In genomic region chr5:66475824-66476223, GRCm38 (mm10) we compare ENCODE assay signal across 23 mouse cellular contexts.
DNase-seq lines count a peak whose midpoint lies in the region; ATAC-seq and TF ChIP-seq lines count a peak whose summit lies in the region.
"Had no signal": no experiment of that assay in that cellular context is flagged by ENCODE, and none has a peak within 500 bp of the region (broad histone marks: within the 10 kb centered on the region; RNA-seq: fewer than 3 reads in every experiment).

No protein-coding gene starts in this region.

- H3K27me3 ChIP-seq in kidney, embryonic 14.5 days (ENCODE audit: control insufficient read depth, insufficient read depth, low read length), result no peaks in the 10 kb centered on the region
- H3K27me3 ChIP-seq in kidney, adult 2 months (replicated peaks; ENCODE audit: control insufficient read depth, insufficient read depth, low read length), result no peaks in the 10 kb centered on the region
- H3K27me3 ChIP-seq in lung, postnatal 0 days (replicated peaks; ENCODE audit: insufficient read depth, low read length), result no peaks in the 10 kb centered on the region
- H3K27me3 ChIP-seq: embryonic facial prominence, embryonic 13.5 days; forebrain, embryonic 13.5 days; heart, embryonic 13.5 days; hindbrain, embryonic 12.5 days; hindbrain, embryonic 15.5 days; Patski had no signal

- no peak overlapping the region for H3K27ac ChIP-seq in kidney, embryonic 14.5 days (ENCODE audit: low read depth, low read length)
- H3K27ac ChIP-seq in kidney, adult 2 months (ENCODE audit: insufficient read depth, low read depth, low read length), result no peak overlapping the region
- no peak overlapping the region for H3K27ac ChIP-seq in lung, postnatal 0 days (ENCODE audit: low read length)
- H3K27ac ChIP-seq in brown adipose tissue, adult 24 weeks (replicated peaks; ENCODE audit: low read depth, low read length), result 0 out of 2 replicates have a peak overlapping the region, but pooled peaks have one; percentile 29
- H3K27ac ChIP-seq: embryonic facial prominence, embryonic 10.5 days; embryonic facial prominence, embryonic 13.5 days; forebrain, embryonic 13.5 days; gastrocnemius, adult 2 months; heart, embryonic 13.5 days; hindbrain, embryonic 12.5 days; hindbrain, embryonic 15.5 days had no signal

- no peaks in the 10 kb centered on the region for H3K9me3 ChIP-seq in kidney, embryonic 14.5 days (ENCODE audit: control insufficient read depth, low read length)
- no peaks in the 10 kb centered on the region for H3K9me3 ChIP-seq in lung, postnatal 0 days (ENCODE audit: low read length)
- H3K9me3 ChIP-seq: embryonic facial prominence, embryonic 10.5 days; embryonic facial prominence, embryonic 13.5 days; forebrain, embryonic 13.5 days; heart, embryonic 13.5 days; hindbrain, embryonic 12.5 days; hindbrain, embryonic 15.5 days had no signal

- peaks cover 3% of the 10 kb centered on the region; the same call in 1 of the 2 replicates for H3K36me3 ChIP-seq in kidney, embryonic 14.5 days (ENCODE audit: control insufficient read depth, insufficient read depth, low read length)
- H3K36me3 ChIP-seq in kidney, adult 2 months (ENCODE audit: control insufficient read depth, insufficient read depth, low read length), result no peaks in the 10 kb centered on the region; the same call in 1 of the 2 replicates
- H3K36me3 ChIP-seq in lung, postnatal 0 days (ENCODE audit: insufficient read depth, low read length), result no peaks in the 10 kb centered on the region
- H3K36me3 ChIP-seq: G1E; hindbrain, embryonic 12.5 days had no signal

- 85% methylated on average over 6 of the region's 6 CpGs for WGBS in kidney, embryonic 14.5 days
- 90% methylated on average over 6 of the region's 6 CpGs for WGBS in kidney, adult 2 months
- WGBS in lung, postnatal 0 days, result 52% methylated on average over 6 of the region's 6 CpGs

- no peaks in the 10 kb centered on the region for H3K4me1 ChIP-seq in kidney, embryonic 14.5 days (ENCODE audit: control insufficient read depth, insufficient read depth, low read length)
- 0 out of 2 replicates have a peak, but pooled peaks cover 3% of the 10 kb centered on the region for H3K4me1 ChIP-seq in kidney, adult 2 months (ENCODE audit: control insufficient read depth, insufficient read depth, low read length)
- H3K4me1 ChIP-seq in lung, postnatal 0 days (ENCODE audit: insufficient read depth, low read depth, low read length), result no peaks in the 10 kb centered on the region
- peaks cover 52% of the 10 kb centered on the region for H3K4me1 ChIP-seq in brown adipose tissue, adult 24 weeks (ENCODE audit: control insufficient read depth, insufficient read depth, insufficient read length, low read length)

- no peak for ATAC-seq in kidney, embryonic 14.5 days (ENCODE audit: low FRiP score, low TSS enrichment)
- peak; percentile 61 for ATAC-seq in lung, postnatal 0 days
- ATAC-seq: CD4-positive, CD25-positive, alpha-beta regulatory T cell, adult 4 months; forebrain, embryonic 13.5 days; forebrain, postnatal 0 days; Patski had no signal

- DNase-seq in kidney, adult 2 months, result no peak
- peak; percentile 40 for DNase-seq in lung, postnatal 0 days (ENCODE audit: low spot score)
- no peak for DNase-seq in lung, postnatal 10 days
- DNase-seq in cerebellum, adult 9-10 months, result no peak
- DNase-seq: adrenal gland, postnatal 10 days; adrenal gland, postnatal 36 days; embryo, embryonic 11 days; forebrain, postnatal 0 days; gastrocnemius, adult 2 months; gastrocnemius, postnatal 14 days; heart, adult 18-20 months had no signal

- TF ChIP-seq CTCF in kidney, adult 2 months (conservative IDR thresholded peaks at IDR 0.05; ENCODE audit: insufficient read depth, insufficient read length, low read depth, low read length), result no peak
- no peak for TF ChIP-seq CTCF in lung, postnatal 0 days (IDR thresholded peaks at IDR 0.05)

- TF ChIP-seq POLR2A in kidney, adult 2 months (IDR thresholded peaks at IDR 0.05; ENCODE audit: low read depth, low read length), result no peak

- H3K4me3 ChIP-seq in kidney, embryonic 14.5 days (ENCODE audit: low read length), result no peak overlapping the region
- no peak overlapping the region for H3K4me3 ChIP-seq in kidney, adult 2 months (ENCODE audit: insufficient read depth, low read depth, low read length)
- H3K4me3 ChIP-seq in lung, postnatal 0 days (ENCODE audit: low read depth, low read length), result no peak overlapping the region
- H3K4me3 ChIP-seq in brown adipose tissue, adult 24 weeks (ENCODE audit: insufficient read depth, low read depth, low read length), result no peak overlapping the region
- H3K4me3 ChIP-seq: embryonic facial prominence, embryonic 10.5 days; embryonic facial prominence, embryonic 13.5 days; erythroblast, embryonic 14.5 days; forebrain, embryonic 13.5 days; gastrocnemius, adult 2 months; heart, embryonic 13.5 days; hindbrain, embryonic 12.5 days; hindbrain, embryonic 15.5 days had no signal

- TF ChIP-seq EP300 in lung, postnatal 0 days (IDR thresholded peaks at IDR 0.05), result no peak

- 0 out of 2 replicates have a peak overlapping the region, but pooled peaks have one; percentile 12 for H3K9ac ChIP-seq in kidney, embryonic 14.5 days (ENCODE audit: low read depth, low read length)
- no peak overlapping the region for H3K9ac ChIP-seq in lung, postnatal 0 days (replicated peaks; ENCODE audit: low read depth)
- H3K9ac ChIP-seq: embryonic facial prominence, embryonic 13.5 days; forebrain, embryonic 13.5 days; forebrain, postnatal 0 days; heart, embryonic 13.5 days; hindbrain, embryonic 12.5 days; hindbrain, embryonic 15.5 days had no signal

- H3K4me2 ChIP-seq in kidney, embryonic 14.5 days (replicated peaks; ENCODE audit: low read depth, low read length), result no peak overlapping the region
- no peak overlapping the region for H3K4me2 ChIP-seq in lung, postnatal 0 days (replicated peaks; ENCODE audit: low read depth, low read length)
- H3K4me2 ChIP-seq: embryonic facial prominence, embryonic 13.5 days; forebrain, embryonic 13.5 days; heart, embryonic 13.5 days; hindbrain, embryonic 12.5 days; hindbrain, embryonic 15.5 days had no signal
